In genomic region chr2:30134928-30135620, GRCm38 (mm10) we compare ENCODE assay signal across 8 mouse cellular contexts. TPM values are rescaled to one million over a fixed set of nuclear protein-coding genes. Genes with fewer than 3 reads are reported as not detected.
DNase-seq lines count a peak whose midpoint lies in the region; ATAC-seq and TF ChIP-seq lines count a peak whose summit lies in the region.

No protein-coding gene starts in this region.

- no peaks in the 10 kb centered on the region for H3K27me3 ChIP-seq in liver, adult 2 months (ENCODE audit: control insufficient read depth, insufficient read depth, low read length)
- H3K27me3 ChIP-seq in forebrain, embryonic 16.5 days (replicated peaks; ENCODE audit: control insufficient read depth, insufficient read depth, low read length), result no peaks in the 10 kb centered on the region
- H3K27me3 ChIP-seq in neural tube, embryonic 15.5 days (replicated peaks), result no peaks in the 10 kb centered on the region

- TF ChIP-seq POLR2A in liver, adult 2 months (IDR thresholded peaks at IDR 0.05; ENCODE audit: extremely low read depth, insufficient read depth, low read length), result no peak

- peak overlapping the region; percentile 77 for H3K27ac ChIP-seq in liver, adult 2 months (replicated peaks; ENCODE audit: insufficient read depth, low read depth, low read length)
- no peak overlapping the region for H3K27ac ChIP-seq in forebrain, embryonic 16.5 days (ENCODE audit: low read length)
- peak overlapping the region; percentile 87; the same call in 1 of the 2 replicates for H3K27ac ChIP-seq in neural tube, embryonic 15.5 days (replicated peaks)

- peaks cover 8% of the 10 kb centered on the region; the same call in 1 of the 2 replicates for H3K4me1 ChIP-seq in liver, adult 2 months (ENCODE audit: control insufficient read depth, insufficient read depth, low read length)
- peaks cover 18% of the 10 kb centered on the region for H3K4me1 ChIP-seq in forebrain, embryonic 16.5 days (replicated peaks; ENCODE audit: control insufficient read depth, insufficient read depth, low read length)
- peaks cover 42% of the 10 kb centered on the region for H3K4me1 ChIP-seq in neural tube, embryonic 15.5 days

- H3K4me2 ChIP-seq in forebrain, embryonic 16.5 days (ENCODE audit: low read length), result peak overlapping the region; percentile 95
- H3K4me2 ChIP-seq in neural tube, embryonic 15.5 days, result peak overlapping the region; percentile 93

- peaks cover 13% of the 10 kb centered on the region for H3K79me2 ChIP-seq in liver, adult 2 months (ENCODE audit: control insufficient read depth, insufficient read depth, low read length)

- DNase-seq in liver, adult 2 months (ENCODE audit: extremely low read depth, low read depth, low spot score), result peak; percentile 61
- no peak for DNase-seq in liver
- DNase-seq in kidney, postnatal 36 days, result peak; percentile 79 to 89
- DNase-seq in cerebellum, adult 9-10 months, result no peak
- no peak for DNase-seq in right cerebral cortex, adult 2 months (ENCODE audit: low spot score in 2 of 2)
- DNase-seq in spleen, postnatal 4 days (ENCODE audit: low spot score in 2 of 2), result no peak

- H3K36me3 ChIP-seq in liver, adult 2 months (ENCODE audit: control insufficient read depth, insufficient read depth, low read length), result peaks cover 17% of the 10 kb centered on the region
- H3K36me3 ChIP-seq in forebrain, embryonic 16.5 days (ENCODE audit: control insufficient read depth, insufficient read depth), result peaks cover 2% of the 10 kb centered on the region; the same call in 1 of the 2 replicates
- peaks cover 18% of the 10 kb centered on the region for H3K36me3 ChIP-seq in neural tube, embryonic 15.5 days

- peak overlapping the region; percentile 92 for H3K4me3 ChIP-seq in liver, adult 2 months (ENCODE audit: insufficient read depth, low read depth, low read length)
- H3K4me3 ChIP-seq in forebrain, embryonic 16.5 days (replicated peaks; ENCODE audit: low read length), result peak overlapping the region; percentile 69
- H3K4me3 ChIP-seq in neural tube, embryonic 15.5 days (replicated peaks), result peak overlapping the region; percentile 86

- H3K9ac ChIP-seq in liver, adult 2 months (ENCODE audit: low read depth, low read length), result peak overlapping the region; percentile 92
- 0 out of 2 replicates have a peak overlapping the region, but pooled peaks have one; percentile 19 for H3K9ac ChIP-seq in forebrain, embryonic 16.5 days (replicated peaks; ENCODE audit: low read depth, low read length)
- peak overlapping the region; percentile 76 for H3K9ac ChIP-seq in neural tube, embryonic 15.5 days (replicated peaks)

- no peak for TF ChIP-seq CTCF in liver, adult 2 months (IDR thresholded peaks at IDR 0.05; ENCODE audit: low read depth, low read length)

- ATAC-seq in forebrain, embryonic 16.5 days, result no peak
- no peak for ATAC-seq in neural tube, embryonic 15.5 days (ENCODE audit: low FRiP score)

- 38% methylated on average over 10 of the region's 10 CpGs for WGBS in liver, adult 2 months
- 46% methylated on average over 10 of the region's 10 CpGs for WGBS in forebrain, embryonic 16.5 days
- WGBS in neural tube, embryonic 15.5 days, result 47% methylated on average over 10 of the region's 10 CpGs

- no peaks in the 10 kb centered on the region for H3K9me3 ChIP-seq in forebrain, embryonic 16.5 days (ENCODE audit: control insufficient read depth, low read length)
- H3K9me3 ChIP-seq in neural tube, embryonic 15.5 days (replicated peaks), result no peaks in the 10 kb centered on the region

RNA-seq across cellular contexts. Expression of gene Tbc1d13, which starts 1.5 kb away (rescaled TPM):
- total RNA-seq in liver, adult 2 months (2014; rRNA removed), result 25.8 and 26.6 TPM in 2 replicates
- polyA plus RNA-seq in liver, adult 2 months (2012; rRNA removed), result 36.3 and 42.6 TPM in 2 replicates
- 10.5 and 12.7 TPM in 2 replicates for polyA plus RNA-seq in forebrain, embryonic 16.5 days (2015; fragmentation: Nextera tagmentation; extraction: Ambion mirVana)
- polyA plus RNA-seq in neural tube, embryonic 15.5 days (2015; fragmentation: Nextera tagmentation; extraction: Ambion mirVana), result 11.3 TPM in 2 replicates

RNA-seq across cellular contexts. Expression of gene Zer1, which starts 10.7 kb away (rescaled TPM):
- total RNA-seq in liver, adult 2 months (2014; rRNA removed), result 7.1 and 9.5 TPM in 2 replicates
- polyA plus RNA-seq in liver, adult 2 months (2012; rRNA removed), result 25.4 and 27.1 TPM in 2 replicates
- polyA plus RNA-seq in forebrain, embryonic 16.5 days (2015; fragmentation: Nextera tagmentation; extraction: Ambion mirVana), result 10.9 and 16.5 TPM in 2 replicates
- 12.4 and 14.5 TPM in 2 replicates for polyA plus RNA-seq in neural tube, embryonic 15.5 days (2015; fragmentation: Nextera tagmentation; extraction: Ambion mirVana)

RNA-seq across cellular contexts. Expression of gene Endog, which starts 36.2 kb away (rescaled TPM):
- total RNA-seq in liver, adult 2 months (2014; rRNA removed), result 78.7 and 101 TPM in 2 replicates
- 122 and 132 TPM in 2 replicates for polyA plus RNA-seq in liver, adult 2 months (2012; rRNA removed)
- polyA plus RNA-seq in forebrain, embryonic 16.5 days (2015; fragmentation: Nextera tagmentation; extraction: Ambion mirVana), result 10.7 and 13.3 TPM in 2 replicates
- 26.9 and 27.1 TPM in 2 replicates for polyA plus RNA-seq in neural tube, embryonic 15.5 days (2015; fragmentation: Nextera tagmentation; extraction: Ambion mirVana)

RNA-seq across cellular contexts. Expression of gene Zdhhc12, which starts 41.6 kb away (rescaled TPM):
- 16.8 and 26.1 TPM in 2 replicates for total RNA-seq in liver, adult 2 months (2014; rRNA removed)
- 48.9 and 53.4 TPM in 2 replicates for polyA plus RNA-seq in liver, adult 2 months (2012; rRNA removed)
- 17.8 and 19.0 TPM in 2 replicates for polyA plus RNA-seq in forebrain, embryonic 16.5 days (2015; fragmentation: Nextera tagmentation; extraction: Ambion mirVana)
- 31.6 and 33.6 TPM in 2 replicates for polyA plus RNA-seq in neural tube, embryonic 15.5 days (2015; fragmentation: Nextera tagmentation; extraction: Ambion mirVana)

RNA-seq across cellular contexts. Expression of gene Spout1, which starts 43.2 kb away (rescaled TPM):
- 12.9 and 13.1 TPM in 2 replicates for total RNA-seq in liver, adult 2 months (2014; rRNA removed)
- 14.0 and 14.9 TPM in 2 replicates for polyA plus RNA-seq in liver, adult 2 months (2012; rRNA removed)
- 63.8 and 65.9 TPM in 2 replicates for polyA plus RNA-seq in forebrain, embryonic 16.5 days (2015; fragmentation: Nextera tagmentation; extraction: Ambion mirVana)
- 70.5 and 72.5 TPM in 2 replicates for polyA plus RNA-seq in neural tube, embryonic 15.5 days (2015; fragmentation: Nextera tagmentation; extraction: Ambion mirVana)

Comparison
In these comparisons a context has a peak if more than half of its experiments do, and no peak if none do; other contexts are left out.
1. DNase-seq: peak in liver, adult 2 months (single experiment) and kidney, postnatal 36 days (2 of 2); none in liver (single experiment), cerebellum, adult 9-10 months (single experiment), right cerebral cortex, adult 2 months (0 of 2) and spleen, postnatal 4 days (0 of 2).
2. H3K9ac ChIP-seq: peak in every context shown above with its lines; median percentile 92 in liver, adult 2 months; 76 in neural tube, embryonic 15.5 days; 19 in forebrain, embryonic 16.5 days.
3. Peak in every context shown above with its lines, with median percentiles within 50 percentile points of each other: H3K4me3 ChIP-seq.